Mouse (Mus musculus): Measurements from ENCODE around the gene Oxtr.
A peak's percentile ranks its signal among the peaks of the same experiment; 100 is the strongest.

Gene Oxtr

GRCm38 (mm10) chr6:112487993-112488392 lies 1.8 kb downstream of the Oxtr start:
- no peak for DNase-seq

- peak in 1 of 2 experiments; percentile 23 for DNase-seq
Observed at GRCm38 (mm10) chr6:112484316-112484715, 5.4 kb downstream of the Oxtr start.

GRCm38 (mm10) chr6:112479861-112480260 lies 9.9 kb downstream of the Oxtr start:
- DNase-seq = no peak

GRCm38 (mm10) chr6:112471644-112472043 lies 18.1 kb downstream of the Oxtr start:
- DNase-seq = no peak

- DNase-seq = no peak
Observed at GRCm38 (mm10) chr6:112466001-112466400, 23.7 kb downstream of the Oxtr start.

GRCm38 (mm10) chr6:112465441-112465840 lies 24.3 kb downstream of the Oxtr start:
- no peak for DNase-seq

GRCm38 (mm10) chr6:112463331-112463730 lies 26.4 kb downstream of the Oxtr start:
- DNase-seq = no peak

GRCm38 (mm10) chr6:112461459-112461858 lies 28.3 kb downstream of the Oxtr start:
- no peak for DNase-seq

- DNase-seq = no peak
Observed at GRCm38 (mm10) chr6:112459341-112459749, 30.4 kb downstream of the Oxtr start, which contains the start of gene Cav3. TSS of gene Cav3 (plus strand) at chr6:112459505.

GRCm38 (mm10) chr6:112445675-112446074 lies 44.1 kb downstream of the Oxtr start:
- no peak for DNase-seq

- DNase-seq = no peak
Observed at GRCm38 (mm10) chr6:112426018-112426732, 63.6 kb downstream of the Oxtr start.

- no peak for DNase-seq
Observed at GRCm38 (mm10) chr6:112423746-112424501, 65.8 kb downstream of the Oxtr start.
